Mouse (Mus musculus): ENCODE results near the gene Dot1l. TPM values are rescaled to one million over a fixed set of nuclear protein-coding genes. Genes with fewer than 3 reads are reported as not detected.

Dot1l gene
- total RNA-seq (2021) = 10 to 100 TPM; 31.2 to 31.4 TPM

DNA sequence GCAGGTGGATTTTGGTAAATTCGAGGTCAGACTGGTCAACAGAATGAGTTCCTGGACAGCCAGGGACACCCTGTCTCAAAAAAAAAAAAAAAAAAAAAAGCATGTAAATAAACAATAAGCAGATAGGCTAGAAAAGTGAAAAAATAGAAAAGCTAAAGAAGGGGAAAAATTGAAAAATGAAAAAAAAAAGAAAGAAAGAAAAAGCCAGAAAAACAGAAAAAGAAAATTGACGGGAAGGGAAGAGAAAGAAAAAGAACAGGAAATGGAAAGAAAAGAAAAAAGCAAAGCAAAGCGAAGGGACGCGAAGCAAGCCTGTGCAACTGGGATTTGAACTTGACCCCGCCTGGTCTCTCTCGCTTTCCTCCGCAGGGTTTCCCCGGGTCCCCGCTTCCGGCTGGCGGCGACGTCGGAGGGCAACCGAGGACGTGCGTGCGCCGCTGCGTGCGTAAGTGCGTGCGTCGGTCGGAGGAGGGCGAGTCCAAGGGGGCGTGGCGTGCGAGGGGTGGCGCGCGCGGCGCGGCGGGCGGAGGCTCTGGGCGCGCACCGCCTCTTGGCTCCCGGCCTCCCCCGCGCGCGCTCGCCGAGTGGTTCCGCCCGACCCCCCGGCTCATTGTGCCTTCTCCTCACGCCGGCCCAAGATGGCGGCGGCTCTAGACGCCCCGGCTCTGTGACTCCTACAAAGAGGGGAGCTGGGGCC, at the start of gene Dot1l:
Gene Dot1l, plus strand, starts transcription at position 613 of the 697 bp plus-strand sequence.
- DNase-seq (ENCODE audit: low spot score) = peak; percentile 97
- intact Hi-C loops (cut with DNase I) = no loop called here

DNA sequence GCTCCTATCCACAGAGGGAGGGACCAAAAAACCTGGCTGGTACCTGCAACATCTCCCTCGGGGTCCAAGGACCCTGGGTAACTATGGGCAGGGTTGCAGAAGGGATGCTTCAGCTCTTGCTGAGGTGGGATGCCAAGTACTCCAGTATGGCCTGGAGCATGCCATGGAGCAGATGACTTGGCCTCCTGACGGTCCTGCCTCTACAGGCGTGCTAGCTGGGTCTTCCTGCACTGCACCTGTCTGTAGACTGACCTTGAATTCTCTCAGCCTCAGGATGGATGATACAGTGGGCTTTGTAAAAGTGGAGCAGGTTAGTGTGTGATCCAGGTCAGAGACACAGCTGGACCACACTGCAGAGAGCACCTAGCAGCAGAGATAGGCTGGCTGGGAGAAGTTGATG, 49.5 kb upstream of the Dot1l start:
- intact Hi-C loops (cut with DNase I) = no loop called here
- no peak for DNase-seq (ENCODE audit: low spot score)

DNA sequence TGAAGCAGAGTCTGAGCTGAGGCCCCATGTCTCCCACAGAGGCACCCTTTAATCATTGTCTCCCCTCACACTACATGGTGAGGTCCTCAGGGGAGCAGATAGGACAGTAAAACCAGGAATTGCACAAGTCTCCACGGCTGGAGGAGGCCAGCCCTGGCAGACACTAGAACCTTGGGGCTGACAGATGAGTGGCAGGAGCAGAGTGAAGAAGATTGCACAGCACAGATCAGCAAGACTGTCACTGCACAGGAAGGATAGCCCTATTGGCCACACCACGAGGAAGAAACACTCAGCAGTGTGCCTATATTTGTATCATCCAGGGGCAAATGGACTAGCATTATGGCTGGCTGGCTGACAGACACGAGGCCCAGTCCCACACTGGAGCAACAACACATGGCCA, 44.2 kb upstream of the Dot1l start:
- no peak for DNase-seq (ENCODE audit: low spot score)
- intact Hi-C loops (cut with DNase I) = no loop called here

DNA sequence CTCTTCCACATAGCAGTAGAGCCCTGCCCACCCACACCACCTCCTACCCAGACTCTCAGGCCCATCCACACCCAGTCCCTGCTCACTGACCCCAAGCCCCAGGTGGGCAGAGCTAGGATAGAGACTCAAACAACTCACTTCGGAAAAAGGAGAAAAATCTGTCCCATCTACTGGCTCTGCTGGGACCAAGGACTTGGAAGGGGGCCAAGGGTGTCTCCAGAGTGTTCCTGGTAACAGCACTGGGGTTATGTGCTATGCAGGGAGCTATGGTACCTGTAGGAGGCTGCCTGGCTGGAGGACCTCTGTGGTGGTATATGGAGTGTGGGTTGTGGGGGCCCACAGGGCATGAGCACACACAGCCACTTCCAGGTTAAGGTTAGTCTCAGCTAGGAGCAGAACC, 37.7 kb upstream of the Dot1l start:
- intact Hi-C loops (cut with DNase I) = no loop called here
- no peak for DNase-seq (ENCODE audit: low spot score)

DNA sequence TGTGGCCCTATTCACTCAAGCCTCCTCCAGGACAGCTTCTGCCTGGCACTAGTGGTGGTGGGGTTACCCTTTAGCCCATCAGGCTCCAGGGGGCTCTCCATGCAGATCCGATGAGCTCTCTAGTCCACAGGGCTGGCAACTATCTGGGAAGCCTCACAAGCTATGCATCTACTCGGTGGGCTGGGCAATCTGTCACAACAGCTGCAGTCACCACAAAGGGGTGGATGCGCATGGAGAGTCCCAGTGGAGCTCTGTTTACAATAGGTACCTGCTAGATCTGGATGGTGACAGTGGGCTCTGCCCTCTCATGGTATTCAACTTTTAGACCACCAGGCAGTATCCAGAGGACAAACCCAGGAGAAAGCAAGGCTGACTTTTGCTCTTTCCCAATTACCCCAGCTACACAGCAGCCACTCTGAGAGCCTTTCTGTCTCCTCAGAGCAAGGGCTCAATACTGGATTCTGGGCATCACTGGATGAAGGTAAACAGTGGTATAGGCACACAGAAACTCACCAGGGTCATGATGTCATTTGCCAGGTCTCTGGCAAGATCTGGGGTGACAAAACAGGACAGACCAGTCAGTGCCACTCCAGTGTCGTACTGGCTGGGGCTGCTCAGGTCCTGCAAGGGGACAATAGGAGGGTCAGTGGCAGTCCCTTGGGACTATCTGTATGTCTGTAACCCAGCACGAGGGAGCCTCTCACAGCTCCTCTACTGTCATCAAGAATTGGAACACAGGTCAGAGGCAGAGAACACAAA, 27.5 kb upstream of the Dot1l start:
- DNase-seq (ENCODE audit: low spot score) = no peak
- intact Hi-C loops (cut with DNase I) = no loop called here

DNA sequence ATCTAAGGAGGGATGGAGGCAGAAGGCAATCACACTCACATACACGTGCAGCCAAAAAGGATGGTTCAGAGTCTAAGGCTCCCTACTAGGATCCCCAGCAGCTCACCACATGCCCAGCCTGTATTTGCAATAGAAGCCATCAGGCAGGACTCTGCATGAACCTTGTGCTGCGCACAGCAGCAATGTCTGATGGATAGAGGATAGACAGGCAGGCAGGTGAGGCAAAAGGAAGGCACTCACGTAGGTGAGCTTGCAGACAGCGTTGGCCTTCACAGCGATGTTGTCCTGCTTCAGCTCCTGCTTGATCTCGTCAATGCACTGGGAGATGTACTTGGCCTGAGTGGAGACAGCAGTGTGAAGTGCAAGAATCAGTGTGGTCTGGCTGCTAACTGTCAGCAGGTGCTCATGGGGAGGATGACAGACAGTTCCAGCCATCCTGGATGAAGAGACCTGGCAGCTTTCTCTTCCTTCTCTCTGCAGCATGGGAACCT, 22.4 kb upstream of the Dot1l start:
- intact Hi-C loops (cut with DNase I) = no loop called here
- DNase-seq (ENCODE audit: low spot score) = no peak

DNA sequence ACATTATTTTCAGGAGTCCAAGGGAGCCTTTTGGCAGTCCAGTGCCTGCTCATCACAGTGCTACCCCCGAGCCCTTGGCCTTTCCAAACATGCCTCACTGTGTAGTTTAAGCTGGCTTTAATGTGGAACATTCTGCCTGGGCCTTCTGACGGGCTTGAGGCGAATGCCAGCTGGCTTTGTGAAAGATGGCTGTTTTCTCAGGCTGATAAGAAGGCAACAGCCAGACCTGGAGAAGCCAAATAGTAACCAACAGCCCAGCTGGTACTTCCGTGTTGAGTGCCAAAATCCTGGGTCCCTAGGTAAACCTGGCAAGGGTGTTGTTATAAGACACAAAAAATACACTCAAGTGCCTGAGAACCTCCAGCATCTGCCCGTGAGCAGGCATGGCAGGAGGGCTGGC, 18.3 kb upstream of the Dot1l start:
- intact Hi-C loops (cut with DNase I) = no loop called here

DNA sequence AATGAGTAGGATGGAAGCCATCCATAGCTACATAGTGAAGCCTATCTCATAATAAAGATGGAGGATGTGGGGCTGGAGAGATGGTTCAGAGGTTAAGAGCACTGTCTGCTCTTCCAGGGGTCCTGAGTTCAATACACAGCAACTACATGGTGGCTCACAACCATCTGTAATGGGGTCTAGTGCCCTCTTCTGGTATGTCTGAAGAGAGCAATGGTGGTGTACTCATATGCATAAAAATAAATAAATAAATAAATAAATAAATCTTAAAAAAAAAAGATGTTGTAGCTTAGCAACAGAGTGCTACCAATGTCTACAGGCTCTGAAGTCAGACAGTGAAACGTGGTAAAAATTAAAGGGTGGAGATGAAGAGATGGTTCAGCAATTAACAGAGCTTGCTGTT, 16.3 kb upstream of the Dot1l start:
- DNase-seq (ENCODE audit: low spot score) = no peak
- intact Hi-C loops (cut with DNase I) = no loop called here

More for the DNA sequence above, 18.3 kb upstream of the Dot1l start:
- no peak for DNase-seq (ENCODE audit: low spot score)

DNA sequence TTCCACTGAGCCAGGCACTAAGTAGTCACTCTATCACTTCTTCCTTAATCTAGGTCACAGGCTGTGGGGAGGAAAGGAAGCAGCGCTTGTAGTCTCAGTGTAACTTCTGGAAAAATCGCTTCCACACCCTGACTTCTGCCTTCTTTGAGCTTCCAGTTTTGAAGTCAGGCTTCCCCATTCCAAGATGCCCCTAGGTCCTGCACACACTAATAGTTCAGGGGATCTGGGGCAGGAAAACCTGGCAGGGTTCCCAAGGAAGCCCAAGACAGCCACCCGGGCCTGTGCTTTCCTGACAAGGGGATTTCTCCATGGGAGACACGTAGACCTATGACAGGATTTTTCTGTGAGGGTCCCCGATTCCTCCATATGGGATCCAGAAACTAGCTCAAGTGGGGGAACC, 13.9 kb upstream of the Dot1l start:
- intact Hi-C loops (cut with DNase I) = loop anchor here (5.0 kb wide), 1 partner anchor 39 kb away; the partner anchor contains the start of genes Izumo4 and Mob3a
- DNase-seq (ENCODE audit: low spot score) = no peak

DNA sequence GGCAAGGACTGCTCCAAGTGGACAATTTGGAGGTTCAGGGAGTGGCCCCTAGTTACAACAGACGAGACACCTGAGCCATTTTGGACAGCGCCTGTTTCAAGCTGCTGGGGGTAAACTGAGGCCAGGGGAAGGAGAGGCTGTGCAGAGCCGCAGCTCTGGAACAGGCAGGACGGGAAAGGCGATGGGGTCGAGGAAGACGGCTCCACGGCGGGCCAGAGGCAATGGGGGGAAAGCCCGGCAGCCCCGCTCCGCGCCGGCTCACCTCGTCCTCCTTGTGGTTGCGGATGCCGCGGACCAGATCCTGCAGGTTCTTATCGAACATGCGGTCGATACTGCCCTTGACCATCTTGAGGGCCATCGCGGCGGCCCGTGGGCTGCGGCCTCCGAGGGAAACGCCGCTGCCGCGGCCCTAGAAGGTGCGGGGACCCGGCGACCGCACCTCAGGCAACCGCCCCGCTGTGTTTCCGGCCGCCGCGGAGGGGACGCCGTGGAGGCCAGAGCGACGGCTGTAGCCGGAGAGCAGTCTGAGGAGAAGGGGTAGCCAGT, 13.3 kb upstream of the Dot1l start:
- DNase-seq (ENCODE audit: low spot score) = no peak
- intact Hi-C loops (cut with DNase I) = loop anchor here (5.0 kb wide), 1 partner anchor 39 kb away; the partner anchor contains the start of genes Izumo4 and Mob3a

DNA sequence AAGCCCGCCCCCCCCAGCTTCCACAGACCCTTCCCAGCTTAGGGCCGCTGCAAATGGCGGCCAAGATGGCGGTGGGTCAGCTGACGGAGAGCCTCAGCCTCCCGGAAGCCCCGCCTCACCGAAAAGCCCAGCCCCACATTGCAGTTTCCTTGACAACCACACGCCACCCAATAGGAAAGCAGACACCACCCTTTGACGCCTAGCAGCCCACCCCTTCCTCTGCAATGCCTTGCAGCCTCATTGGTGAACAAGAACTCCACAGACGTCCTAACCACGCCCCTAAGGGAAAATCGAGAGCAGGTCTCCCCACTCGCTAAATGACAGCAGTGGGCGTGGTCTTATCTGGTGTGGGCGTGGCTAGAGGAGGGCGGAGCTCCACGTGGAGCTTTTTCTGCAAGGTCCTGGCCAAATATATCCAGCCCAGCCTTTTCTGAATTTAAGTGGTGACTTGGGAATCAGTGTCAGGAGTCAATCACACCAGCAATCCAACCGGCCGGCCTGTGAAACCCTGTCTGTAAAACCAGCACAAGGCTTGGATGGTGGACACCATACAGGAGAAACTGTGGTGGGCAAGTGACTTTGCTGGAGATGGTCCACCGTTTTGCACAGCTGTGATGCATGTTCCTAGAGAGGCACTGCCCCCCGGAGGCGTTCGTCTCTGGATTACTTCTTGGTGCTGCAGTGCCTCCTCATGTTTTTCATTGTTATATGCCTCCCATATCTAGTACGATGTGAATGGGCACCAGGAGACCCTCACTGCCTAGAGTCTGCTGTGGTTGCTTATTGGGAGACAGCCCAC, 12.6 kb upstream of the Dot1l start, which contains the start of gene Ap3d1:
Gene Ap3d1, minus strand, starts transcription at position 85 of the 799 bp plus-strand sequence.
- intact Hi-C loops (cut with DNase I) = loop anchor here (5.0 kb wide), 1 partner anchor 40 kb away; the partner anchor contains the start of genes Izumo4 and Mob3a
- peak; percentile 98 for DNase-seq (ENCODE audit: low spot score)

DNA sequence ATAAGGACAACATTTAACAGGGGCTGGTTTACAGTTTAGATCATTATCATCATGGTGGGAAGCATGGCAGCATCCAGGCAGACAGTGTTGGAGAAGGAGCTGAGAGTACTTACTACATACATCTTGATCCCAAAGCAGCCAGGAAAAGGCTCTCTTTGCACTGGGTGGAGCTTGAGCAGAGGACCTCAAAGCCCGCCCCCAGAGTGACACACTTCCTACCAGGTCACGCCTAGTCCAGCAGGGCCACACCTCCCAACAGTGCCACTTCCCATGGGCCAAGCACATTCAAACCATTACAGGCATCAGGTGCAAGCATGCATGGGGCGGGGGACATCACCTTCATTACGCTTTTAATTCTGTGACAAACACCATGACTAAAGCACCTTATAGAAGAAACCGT, 10.7 kb upstream of the Dot1l start:
- intact Hi-C loops (cut with DNase I) = loop anchor here (5.0 kb wide), 1 partner anchor 42 kb away; the partner anchor contains the start of genes Izumo4 and Mob3a

DNA sequence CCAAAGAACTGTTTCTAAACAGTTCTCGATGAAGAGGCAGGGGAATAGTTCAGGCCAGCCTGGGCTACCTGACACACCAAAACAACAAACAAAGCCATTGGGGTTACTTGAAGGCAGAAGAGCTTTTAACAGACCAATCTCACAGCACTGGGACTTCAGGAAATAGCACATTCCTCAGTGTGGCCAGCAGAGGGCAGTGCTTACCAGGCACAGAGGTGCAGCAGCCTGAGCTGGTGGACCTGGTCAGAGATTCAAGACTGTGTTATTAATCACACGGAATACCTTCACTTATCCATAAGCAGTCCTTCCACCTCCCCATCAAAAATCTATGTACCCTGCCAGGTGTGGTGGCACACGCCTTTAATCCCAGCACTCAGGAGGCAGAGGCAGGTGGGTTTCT, 7.6 kb upstream of the Dot1l start:
- intact Hi-C loops (cut with DNase I) = loop anchor here (1.0 to 5.0 kb wide), 4 partner anchors 27 to 250 kb away; partner anchors contain the start of gene Amh

More for the DNA sequence above, 10.7 kb upstream of the Dot1l start:
- no peak for DNase-seq (ENCODE audit: low spot score)

DNA sequence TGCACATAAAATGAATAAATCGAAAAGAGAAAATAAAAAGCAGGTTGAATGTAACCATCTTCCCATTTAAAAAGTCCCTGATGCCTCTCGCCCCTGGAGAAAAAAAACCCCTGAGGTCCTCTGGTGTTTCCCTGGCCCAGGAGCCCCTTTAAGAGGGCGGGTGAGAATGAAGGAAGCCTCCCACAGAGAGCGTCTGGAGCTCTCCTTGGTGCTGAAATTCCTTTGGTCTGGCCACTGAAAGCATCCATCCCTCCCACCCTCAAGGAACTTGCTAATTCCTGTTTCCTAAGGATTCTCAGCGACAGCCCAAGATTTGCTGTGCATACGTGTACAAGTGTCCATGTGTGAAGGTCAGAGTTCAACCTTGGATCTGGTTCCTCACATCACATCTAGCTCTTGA, 6.4 kb upstream of the Dot1l start:
- DNase-seq (ENCODE audit: low spot score) = no peak
- intact Hi-C loops (cut with DNase I) = loop anchor here (1.0 to 5.0 kb wide), 3 partner anchors 59 to 249 kb away; partner anchors contain the start of gene Amh

More for the DNA sequence above, 7.6 kb upstream of the Dot1l start:
- DNase-seq (ENCODE audit: low spot score) = peak; percentile 46

DNA sequence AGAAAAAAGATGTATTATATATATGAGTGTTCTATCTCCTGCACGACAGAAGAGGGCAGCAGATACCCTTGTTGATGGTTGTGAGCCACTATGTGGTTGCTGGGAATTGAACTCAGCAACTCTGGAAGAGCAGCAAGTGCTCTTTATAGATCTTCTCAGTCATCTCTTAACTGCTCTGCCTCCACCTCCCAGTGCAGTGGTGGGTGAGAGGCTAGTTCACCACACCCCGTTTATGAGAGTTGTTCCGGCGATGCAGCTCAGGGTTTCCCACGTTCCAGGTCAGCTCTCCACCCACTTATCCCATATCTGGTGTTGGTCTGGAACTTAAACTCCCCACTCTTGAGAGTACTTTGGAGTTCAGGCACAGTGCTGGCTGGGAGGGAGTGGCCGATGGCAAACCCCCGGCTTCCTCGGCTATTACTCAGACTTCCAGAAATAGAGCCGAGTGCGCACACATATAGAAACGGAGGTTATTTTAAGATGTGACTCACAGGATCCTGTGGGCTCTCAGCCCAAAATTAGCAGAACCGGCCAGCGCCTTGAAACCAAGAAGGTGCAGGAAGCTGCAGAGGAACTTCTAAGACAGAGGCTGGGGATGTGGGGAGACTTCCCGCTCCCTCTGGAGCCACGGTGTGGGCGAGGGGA, 3.7 kb upstream of the Dot1l start:
- peak; percentile 69 for DNase-seq (ENCODE audit: low spot score)
- intact Hi-C loops (cut with DNase I) = loop anchor here (1.0 kb wide), 1 partner anchor 23 kb away; no protein-coding TSS in a partner anchor

DNA sequence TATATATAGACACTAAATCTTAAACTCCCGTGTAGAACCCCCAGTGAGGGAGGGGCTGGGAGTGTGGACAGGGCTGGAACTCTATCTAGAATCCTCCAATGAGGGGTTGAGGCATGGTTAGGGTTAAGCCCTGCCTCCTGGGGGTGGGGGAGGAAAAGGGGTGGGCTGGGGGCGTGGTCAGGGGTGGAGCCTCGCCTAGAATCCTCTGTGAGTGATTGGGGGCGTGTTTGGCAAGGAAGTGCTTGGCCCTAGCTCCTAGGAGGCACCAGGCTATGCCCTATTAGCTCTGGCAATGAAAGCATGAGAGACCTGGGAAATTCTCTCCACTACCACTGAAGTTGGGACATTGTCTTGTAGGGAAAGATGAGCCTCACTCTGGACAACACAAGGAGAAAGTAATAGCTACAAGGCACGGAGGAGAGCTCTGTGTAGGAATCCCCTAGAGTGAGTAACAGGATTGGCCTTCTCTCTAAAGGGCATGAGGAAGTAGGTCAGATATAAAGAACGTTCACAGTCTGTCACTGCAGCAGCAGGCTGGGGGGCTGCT, 2.9 kb upstream of the Dot1l start:
- intact Hi-C loops (cut with DNase I) = no loop called here
- DNase-seq (ENCODE audit: low spot score) = peak; percentile 61

DNA sequence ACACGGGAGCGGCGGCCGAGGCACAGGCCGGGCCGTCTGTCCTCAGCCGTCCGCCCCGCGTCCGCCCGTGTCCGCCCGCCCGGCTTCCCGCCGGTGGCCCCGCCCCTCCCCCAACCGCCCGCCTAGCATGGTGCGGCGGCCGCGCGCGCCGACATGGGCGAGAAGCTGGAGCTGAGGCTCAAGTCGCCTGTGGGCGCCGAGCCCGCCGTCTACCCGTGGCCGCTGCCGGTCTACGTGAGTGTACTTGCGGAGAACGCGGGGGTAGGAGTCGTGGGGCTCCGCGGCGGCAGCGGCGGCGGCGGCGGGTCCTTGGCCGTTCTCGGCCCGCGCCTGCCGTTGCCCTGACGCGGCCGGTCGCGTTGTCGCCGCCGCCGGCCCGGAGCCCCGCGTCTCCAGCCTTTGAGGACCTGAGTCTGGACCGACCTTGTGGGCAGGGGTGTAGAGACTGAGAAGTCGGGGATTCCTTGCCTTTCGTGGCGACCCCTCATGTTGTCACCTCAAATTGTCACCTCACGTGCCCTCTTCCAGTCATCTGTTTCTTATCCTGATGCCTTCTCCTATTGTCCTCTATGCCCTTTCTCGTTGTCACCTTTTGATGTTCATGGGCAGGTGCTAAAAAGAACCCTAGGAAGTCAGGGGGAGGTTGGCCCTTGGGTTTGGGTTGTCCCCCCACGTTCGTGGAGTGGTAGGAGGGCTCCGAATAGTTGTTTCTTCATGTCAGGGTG, 447 bp downstream of the Dot1l start:
- no peak for DNase-seq (ENCODE audit: low spot score)
- intact Hi-C loops (cut with DNase I) = loop anchor here (2.0 kb wide), 1 partner anchor 19 kb away; no protein-coding TSS in a partner anchor

DNA sequence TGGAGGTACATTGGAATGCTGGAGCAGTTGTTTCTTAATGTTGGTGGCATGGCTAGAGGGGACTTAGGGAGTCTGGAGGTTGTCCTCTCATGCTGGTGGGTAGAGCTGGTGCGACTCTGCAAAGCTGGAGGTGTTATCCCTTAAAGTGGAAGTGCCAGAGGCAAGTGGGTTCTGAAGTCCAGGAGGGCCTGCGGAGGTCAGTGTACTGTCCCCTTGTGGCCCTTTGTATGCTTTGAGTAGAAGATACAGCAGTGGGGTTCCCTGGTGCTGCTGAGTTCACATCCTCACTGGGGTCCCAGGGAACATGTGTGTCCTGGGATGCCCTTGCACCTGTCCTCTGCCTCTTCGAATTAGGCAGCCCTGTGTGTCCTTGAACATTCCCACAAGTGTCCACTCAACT, 1.1 kb downstream of the Dot1l start:
- intact Hi-C loops (cut with DNase I) = loop anchor here (2.0 kb wide), 1 partner anchor 19 kb away; no protein-coding TSS in a partner anchor
- DNase-seq (ENCODE audit: low spot score) = no peak

Data from heart, postnatal 25 days (tissue).